Mouse (Mus musculus): Measurements from ENCODE around the gene Tmtc1. TPM values are rescaled to one million over a fixed set of nuclear protein-coding genes. Genes with fewer than 3 reads are reported as not detected.

Tmtc1 gene
- polyA plus RNA-seq, 1 experiment from 2014 or later = 3.2 TPM

GRCm38 (mm10) chr6:148366629-148367028 is 77.6 kb downstream of the Tmtc1 start:
- H3K27ac ChIP-seq = no peak overlapping the region

GRCm38 (mm10) chr6:148363162-148363561 is 81.0 kb downstream of the Tmtc1 start:
- no peaks in the 10 kb centered on the region for H3K9me3 ChIP-seq
- no peak overlapping the region for H3K4me3 ChIP-seq
- H3K4me2 ChIP-seq (replicated peaks) = no peak overlapping the region
- WGBS = 85% methylated on average over 1 of the region's 1 CpGs
- H3K27me3 ChIP-seq = no peaks in the 10 kb centered on the region
- no peak overlapping the region for H3K27ac ChIP-seq
- H3K36me3 ChIP-seq = no peaks in the 10 kb centered on the region
- no peak overlapping the region for H3K9ac ChIP-seq
- no peak for ATAC-seq (ENCODE audit: insufficient number of reproducible peaks, insufficient read depth, low FRiP score, low TSS enrichment)
- peaks cover 6% of the 10 kb centered on the region; the same call in 1 of the 2 replicates for H3K4me1 ChIP-seq

More at GRCm38 (mm10) chr6:148366629-148367028, 77.6 kb downstream of the Tmtc1 start:
- Histone ChIP-seq H3K9me3 (no peaks in the 10 kb centered on the region), H3K27me3 (no peaks in the 10 kb centered on the region), H3K4me2 (replicated peaks) (no peak overlapping the region), H3K4me1 (peaks cover 6% of the 10 kb centered on the region; the same call in 1 of the 2 replicates), H3K4me3 (no peak overlapping the region), H3K9ac (no peak overlapping the region), H3K36me3 (no peaks in the 10 kb centered on the region)
- WGBS = 83% methylated on average over 1 of the region's 1 CpGs
- ATAC-seq (ENCODE audit: insufficient number of reproducible peaks, insufficient read depth, low FRiP score, low TSS enrichment) = no peak

- no peak for ATAC-seq (ENCODE audit: insufficient number of reproducible peaks, insufficient read depth, low FRiP score, low TSS enrichment)
- H3K27ac ChIP-seq = no peak overlapping the region
- 61% methylated on average over 3 of the region's 3 CpGs for WGBS
Observed at GRCm38 (mm10) chr6:148362475-148362874, 81.7 kb downstream of the Tmtc1 start.

GRCm38 (mm10) chr6:148359348-148359905 is 84.8 kb downstream of the Tmtc1 start:
- peaks cover 12% of the 10 kb centered on the region; the same call in 1 of the 2 replicates for H3K36me3 ChIP-seq
- H3K4me1 ChIP-seq = no peaks in the 10 kb centered on the region
- H3K4me2 ChIP-seq (replicated peaks) = no peak overlapping the region
- H3K27me3 ChIP-seq = no peaks in the 10 kb centered on the region
- H3K9ac ChIP-seq = no peak overlapping the region
- no peak for ATAC-seq (ENCODE audit: insufficient number of reproducible peaks, insufficient read depth, low FRiP score, low TSS enrichment)
- no peak overlapping the region for H3K4me3 ChIP-seq
- 0 out of 2 replicates have a peak, but pooled peaks cover 4% of the 10 kb centered on the region for H3K9me3 ChIP-seq
- WGBS = 66% methylated on average over 7 of the region's 7 CpGs
- H3K27ac ChIP-seq = no peak overlapping the region

More at GRCm38 (mm10) chr6:148362475-148362874, 81.7 kb downstream of the Tmtc1 start:
- Histone ChIP-seq H3K4me1 (peaks cover 4% of the 10 kb centered on the region; the same call in 1 of the 2 replicates), H3K4me2 (replicated peaks) (no peak overlapping the region), H3K9me3 (no peaks in the 10 kb centered on the region), H3K9ac (no peak overlapping the region), H3K36me3 (no peaks in the 10 kb centered on the region), H3K4me3 (no peak overlapping the region), H3K27me3 (no peaks in the 10 kb centered on the region)

GRCm38 (mm10) chr6:148358580-148359246 is 85.5 kb downstream of the Tmtc1 start:
- peaks cover 12% of the 10 kb centered on the region; the same call in 1 of the 2 replicates for H3K36me3 ChIP-seq
- no peak overlapping the region for H3K4me3 ChIP-seq
- H3K9ac ChIP-seq = no peak overlapping the region
- no peak for ATAC-seq (ENCODE audit: insufficient number of reproducible peaks, insufficient read depth, low FRiP score, low TSS enrichment)
- no peaks in the 10 kb centered on the region for H3K27me3 ChIP-seq
- 0 out of 2 replicates have a peak, but pooled peaks cover 4% of the 10 kb centered on the region for H3K9me3 ChIP-seq
- 63% methylated on average over 8 of the region's 12 CpGs for WGBS
- H3K4me2 ChIP-seq (replicated peaks) = no peak overlapping the region
- H3K4me1 ChIP-seq = no peaks in the 10 kb centered on the region
- no peak overlapping the region for H3K27ac ChIP-seq

GRCm38 (mm10) chr6:148356141-148356540 is 88.0 kb downstream of the Tmtc1 start:
- Histone ChIP-seq H3K9me3 (0 out of 2 replicates have a peak, but pooled peaks cover 4% of the 10 kb centered on the region), H3K27ac (no peak overlapping the region), H3K4me3 (no peak overlapping the region), H3K4me2 (replicated peaks) (no peak overlapping the region), H3K36me3 (peaks cover 12% of the 10 kb centered on the region; the same call in 1 of the 2 replicates), H3K4me1 (no peaks in the 10 kb centered on the region), H3K9ac (no peak overlapping the region), H3K27me3 (no peaks in the 10 kb centered on the region)
- no peak for ATAC-seq (ENCODE audit: insufficient number of reproducible peaks, insufficient read depth, low FRiP score, low TSS enrichment)

- peaks cover 12% of the 10 kb centered on the region; the same call in 1 of the 2 replicates for H3K36me3 ChIP-seq
- no peaks in the 10 kb centered on the region for H3K27me3 ChIP-seq
- 0 out of 2 replicates have a peak, but pooled peaks cover 4% of the 10 kb centered on the region for H3K9me3 ChIP-seq
- WGBS = 29% methylated on average over 85 of the region's 85 CpGs
- H3K4me2 ChIP-seq (replicated peaks) = peak overlapping the region; percentile 57
- peak overlapping the region; percentile 49 for H3K4me3 ChIP-seq
- peak overlapping the region; percentile 43 for H3K9ac ChIP-seq
- H3K4me1 ChIP-seq = no peaks in the 10 kb centered on the region
- ATAC-seq (ENCODE audit: insufficient number of reproducible peaks, insufficient read depth, low FRiP score, low TSS enrichment) = peak; percentile 64; the same call in 1 of the 2 replicates
- H3K27ac ChIP-seq = no peak overlapping the region
Observed at GRCm38 (mm10) chr6:148354509-148355474, 89.4 kb downstream of the Tmtc1 start.

GRCm38 (mm10) chr6:148354151-148354508 is 90.1 kb downstream of the Tmtc1 start:
- no peak overlapping the region for H3K9ac ChIP-seq
- H3K27ac ChIP-seq = no peak overlapping the region
- H3K9me3 ChIP-seq = 0 out of 2 replicates have a peak, but pooled peaks cover 4% of the 10 kb centered on the region
- H3K4me1 ChIP-seq = no peaks in the 10 kb centered on the region
- ATAC-seq (ENCODE audit: insufficient number of reproducible peaks, insufficient read depth, low FRiP score, low TSS enrichment) = no peak; the same call in 1 of the 2 replicates
- H3K4me3 ChIP-seq = peak overlapping the region; percentile 49
- H3K4me2 ChIP-seq (replicated peaks) = peak overlapping the region; percentile 57
- H3K36me3 ChIP-seq = peaks cover 12% of the 10 kb centered on the region; the same call in 1 of the 2 replicates
- 81% methylated on average over 16 of the region's 16 CpGs for WGBS
- no peaks in the 10 kb centered on the region for H3K27me3 ChIP-seq

GRCm38 (mm10) chr6:148345001-148345400 is 99.2 kb downstream of the Tmtc1 start:
- WGBS = 79% methylated on average over 3 of the region's 3 CpGs
- no peaks in the 10 kb centered on the region for H3K4me1 ChIP-seq
- no peaks in the 10 kb centered on the region for H3K36me3 ChIP-seq
- no peaks in the 10 kb centered on the region for H3K9me3 ChIP-seq
- H3K4me3 ChIP-seq = no peak overlapping the region
- no peak overlapping the region for H3K27ac ChIP-seq
- no peaks in the 10 kb centered on the region for H3K27me3 ChIP-seq
- no peak overlapping the region for H3K9ac ChIP-seq
- no peak for ATAC-seq (ENCODE audit: insufficient number of reproducible peaks, insufficient read depth, low FRiP score, low TSS enrichment)
- no peak overlapping the region for H3K4me2 ChIP-seq (replicated peaks)

- ATAC-seq (ENCODE audit: insufficient number of reproducible peaks, insufficient read depth, low FRiP score, low TSS enrichment) = no peak
- H3K4me3 ChIP-seq = no peak overlapping the region
- no peak overlapping the region for H3K27ac ChIP-seq
- no peaks in the 10 kb centered on the region for H3K4me1 ChIP-seq
- 93% methylated on average over 2 of the region's 2 CpGs for WGBS
- no peak overlapping the region for H3K9ac ChIP-seq
- H3K4me2 ChIP-seq (replicated peaks) = no peak overlapping the region
- no peaks in the 10 kb centered on the region for H3K27me3 ChIP-seq
- no peaks in the 10 kb centered on the region for H3K9me3 ChIP-seq
- no peaks in the 10 kb centered on the region for H3K36me3 ChIP-seq
Observed at GRCm38 (mm10) chr6:148342191-148342590, 102.0 kb downstream of the Tmtc1 start.

GRCm38 (mm10) chr6:148341765-148342164 is 102.4 kb downstream of the Tmtc1 start:
- WGBS = 77% methylated on average over 2 of the region's 2 CpGs
- H3K27me3 ChIP-seq = no peaks in the 10 kb centered on the region
- H3K9ac ChIP-seq = no peak overlapping the region
- H3K4me3 ChIP-seq = no peak overlapping the region
- no peaks in the 10 kb centered on the region for H3K9me3 ChIP-seq
- H3K36me3 ChIP-seq = no peaks in the 10 kb centered on the region
- no peak for ATAC-seq (ENCODE audit: insufficient number of reproducible peaks, insufficient read depth, low FRiP score, low TSS enrichment)
- H3K4me2 ChIP-seq (replicated peaks) = no peak overlapping the region
- no peak overlapping the region for H3K27ac ChIP-seq
- no peaks in the 10 kb centered on the region for H3K4me1 ChIP-seq
